Comparison of ENCODE assay signal across 10 mouse cellular contexts in the genomic region with DNA sequence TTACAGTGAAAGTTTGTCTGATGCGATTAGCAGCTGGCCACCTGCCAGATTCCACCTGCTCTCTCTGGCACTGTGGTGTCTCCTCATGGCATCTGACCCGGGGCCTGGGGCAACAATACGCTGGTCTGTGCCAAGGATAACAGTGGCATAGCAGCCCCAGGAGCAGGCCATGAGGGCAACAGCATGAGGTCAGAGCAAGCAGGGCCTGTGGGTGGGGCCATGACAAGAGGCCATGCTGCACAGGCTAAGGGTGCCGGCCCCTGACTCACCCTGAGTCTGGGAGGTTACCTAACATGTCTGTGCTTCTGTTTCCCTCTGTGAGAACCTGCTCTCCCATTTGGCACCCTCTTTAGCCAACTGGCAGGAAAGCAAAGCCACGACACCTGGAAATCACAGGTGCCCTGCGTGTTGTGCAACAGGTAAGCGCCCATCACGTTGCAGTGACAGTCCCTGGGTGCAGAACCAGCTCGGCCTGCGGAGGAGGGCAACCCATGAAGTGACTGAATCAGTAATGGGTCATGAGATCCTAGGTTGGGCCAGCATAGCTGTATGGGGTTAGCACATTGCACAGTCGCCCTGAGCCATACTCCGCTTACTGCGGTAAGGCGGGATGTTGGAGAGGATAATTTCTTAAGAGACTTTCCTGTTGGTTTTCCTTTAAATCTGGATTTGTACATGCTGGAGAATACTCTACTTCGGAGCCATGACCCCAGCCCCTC.
DNase-seq lines count a peak whose midpoint lies in the region; ATAC-seq and TF ChIP-seq lines count a peak whose summit lies in the region.
"Had no signal": no experiment of that assay in that cellular context is flagged by ENCODE, and none has a peak within 500 bp of the region (broad histone marks: within the 10 kb centered on the region; RNA-seq: fewer than 3 reads in every experiment).

No protein-coding gene starts in this region.

- no peak overlapping the region for H3K27ac ChIP-seq in midbrain, embryonic 13.5 days
- H3K27ac ChIP-seq in midbrain, embryonic 10.5 days (replicated peaks) = no peak overlapping the region; the same call in 1 of the 2 replicates
- H3K27ac ChIP-seq in intestine, postnatal 0 days (ENCODE audit: low read depth, low read length) = no peak overlapping the region
- H3K27ac ChIP-seq in stomach, embryonic 15.5 days = no peak overlapping the region
- no peak overlapping the region for H3K27ac ChIP-seq in forebrain, embryonic 12.5 days
- no peak overlapping the region for H3K27ac ChIP-seq in hindbrain, embryonic 14.5 days
- H3K27ac ChIP-seq: liver, embryonic 14.5 days had no signal

- WGBS in midbrain, embryonic 13.5 days = 90% methylated on average over 15 of the region's 15 CpGs
- WGBS in midbrain, embryonic 10.5 days = 90% methylated on average over 15 of the region's 15 CpGs
- WGBS in intestine, postnatal 0 days = 70% methylated on average over 15 of the region's 15 CpGs
- 74% methylated on average over 15 of the region's 15 CpGs for WGBS in stomach, embryonic 15.5 days
- WGBS in forebrain, embryonic 12.5 days = 89% methylated on average over 15 of the region's 15 CpGs
- WGBS in hindbrain, embryonic 14.5 days = 84% methylated on average over 15 of the region's 15 CpGs

- ATAC-seq in midbrain, embryonic 13.5 days = peak; percentile 60; the same call in 1 of the 2 replicates
- ATAC-seq in intestine, postnatal 0 days = peak; percentile 38
- 0 out of 2 replicates have a peak, but pooled peaks have one; percentile 47 for ATAC-seq in stomach, embryonic 15.5 days (ENCODE audit: insufficient read depth, low FRiP score, low read depth)
- ATAC-seq in forebrain, embryonic 12.5 days (ENCODE audit: low FRiP score) = no peak
- no peak for ATAC-seq in hindbrain, embryonic 14.5 days (ENCODE audit: low FRiP score)
- ATAC-seq: forebrain, postnatal 0 days had no signal

- no peaks in the 10 kb centered on the region for H3K36me3 ChIP-seq in midbrain, embryonic 13.5 days
- H3K36me3 ChIP-seq in midbrain, embryonic 10.5 days = no peaks in the 10 kb centered on the region
- no peaks in the 10 kb centered on the region for H3K36me3 ChIP-seq in intestine, postnatal 0 days (ENCODE audit: control insufficient read depth, insufficient read depth)
- H3K36me3 ChIP-seq in stomach, embryonic 15.5 days = no peaks in the 10 kb centered on the region
- no peaks in the 10 kb centered on the region for H3K36me3 ChIP-seq in forebrain, embryonic 12.5 days (replicated peaks)
- H3K36me3 ChIP-seq in hindbrain, embryonic 14.5 days (replicated peaks; ENCODE audit: control insufficient read depth, insufficient read depth) = no peaks in the 10 kb centered on the region

- no peak for DNase-seq in midbrain, embryonic 10.5 days (ENCODE audit: low spot score)
- peak; percentile 73 for DNase-seq in cerebellum, adult 11-12 months
- DNase-seq in hindbrain, embryonic 14.5 days (ENCODE audit: low spot score) = no peak
- DNase-seq: forebrain, postnatal 0 days; spleen, adult 18-20 months had no signal

- no peaks in the 10 kb centered on the region for H3K9me3 ChIP-seq in midbrain, embryonic 13.5 days
- H3K9me3 ChIP-seq in midbrain, embryonic 10.5 days (replicated peaks) = no peaks in the 10 kb centered on the region; the same call in 1 of the 2 replicates
- no peaks in the 10 kb centered on the region for H3K9me3 ChIP-seq in intestine, postnatal 0 days (ENCODE audit: control insufficient read depth)
- H3K9me3 ChIP-seq in stomach, embryonic 15.5 days = no peaks in the 10 kb centered on the region
- H3K9me3 ChIP-seq in forebrain, embryonic 12.5 days = peaks cover 2% of the 10 kb centered on the region; the same call in 1 of the 2 replicates
- H3K9me3 ChIP-seq in hindbrain, embryonic 14.5 days (ENCODE audit: control insufficient read depth, low read length) = no peaks in the 10 kb centered on the region

- no peaks in the 10 kb centered on the region for H3K4me1 ChIP-seq in midbrain, embryonic 13.5 days (replicated peaks)
- peaks cover 4% of the 10 kb centered on the region; the same call in 1 of the 2 replicates for H3K4me1 ChIP-seq in midbrain, embryonic 10.5 days
- H3K4me1 ChIP-seq in intestine, postnatal 0 days (replicated peaks; ENCODE audit: control insufficient read depth, insufficient read depth, low read length) = no peaks in the 10 kb centered on the region
- H3K4me1 ChIP-seq in stomach, embryonic 15.5 days = no peaks in the 10 kb centered on the region
- peaks cover 4% of the 10 kb centered on the region; the same call in 1 of the 2 replicates for H3K4me1 ChIP-seq in forebrain, embryonic 12.5 days
- H3K4me1 ChIP-seq in hindbrain, embryonic 14.5 days (replicated peaks; ENCODE audit: control insufficient read depth, insufficient read depth, low read length) = no peaks in the 10 kb centered on the region

- no peaks in the 10 kb centered on the region for H3K27me3 ChIP-seq in midbrain, embryonic 13.5 days
- H3K27me3 ChIP-seq in midbrain, embryonic 10.5 days (ENCODE audit: low read depth, poor library complexity, severe bottlenecking) = no peaks in the 10 kb centered on the region
- H3K27me3 ChIP-seq in intestine, postnatal 0 days (replicated peaks; ENCODE audit: control insufficient read depth, insufficient read depth, low read length) = 0 out of 2 replicates have a peak, but pooled peaks cover 4% of the 10 kb centered on the region
- no peaks in the 10 kb centered on the region for H3K27me3 ChIP-seq in stomach, embryonic 15.5 days (replicated peaks)
- H3K27me3 ChIP-seq in forebrain, embryonic 12.5 days = no peaks in the 10 kb centered on the region
- no peaks in the 10 kb centered on the region for H3K27me3 ChIP-seq in hindbrain, embryonic 14.5 days (ENCODE audit: control insufficient read depth, insufficient read depth, low read length)

- no peak for TF ChIP-seq CTCF in intestine, postnatal 0 days (IDR thresholded peaks at IDR 0.05; ENCODE audit: low read depth)

- H3K4me2 ChIP-seq in midbrain, embryonic 13.5 days (replicated peaks) = no peak overlapping the region
- H3K4me2 ChIP-seq in intestine, postnatal 0 days (replicated peaks; ENCODE audit: low read depth) = no peak overlapping the region
- H3K4me2 ChIP-seq in stomach, embryonic 15.5 days = no peak overlapping the region
- no peak overlapping the region for H3K4me2 ChIP-seq in forebrain, embryonic 12.5 days
- H3K4me2 ChIP-seq in hindbrain, embryonic 14.5 days (replicated peaks) = no peak overlapping the region

- H3K4me3 ChIP-seq in midbrain, embryonic 13.5 days (replicated peaks) = no peak overlapping the region
- no peak overlapping the region for H3K4me3 ChIP-seq in midbrain, embryonic 10.5 days
- H3K4me3 ChIP-seq in intestine, postnatal 0 days (ENCODE audit: low read depth, low read length) = no peak overlapping the region
- H3K4me3 ChIP-seq in stomach, embryonic 15.5 days (replicated peaks) = no peak overlapping the region
- H3K4me3 ChIP-seq in forebrain, embryonic 12.5 days (replicated peaks) = no peak overlapping the region
- H3K4me3 ChIP-seq in hindbrain, embryonic 14.5 days (replicated peaks; ENCODE audit: low read length) = no peak overlapping the region

- H3K9ac ChIP-seq in midbrain, embryonic 13.5 days (replicated peaks) = no peak overlapping the region
- H3K9ac ChIP-seq in intestine, postnatal 0 days (ENCODE audit: low read depth, low read length) = no peak overlapping the region
- no peak overlapping the region for H3K9ac ChIP-seq in stomach, embryonic 15.5 days
- H3K9ac ChIP-seq in forebrain, embryonic 12.5 days = no peak overlapping the region
- H3K9ac ChIP-seq in hindbrain, embryonic 14.5 days = no peak overlapping the region
- H3K9ac ChIP-seq: forebrain, postnatal 0 days; liver, embryonic 14.5 days had no signal

Comparison
In these comparisons a context has a peak if more than half of its experiments do, and no peak if none do; other contexts are left out.
1. ATAC-seq: peak in midbrain, embryonic 13.5 days (single experiment), intestine, postnatal 0 days (single experiment) and stomach, embryonic 15.5 days (single experiment); none in forebrain, embryonic 12.5 days (single experiment) and hindbrain, embryonic 14.5 days (single experiment).